Mouse (Mus musculus) naive thymus-derived CD4-positive, alpha-beta T cell, adult 5 months (primary cell): ENCODE data around the gene Npb. TPM values are rescaled to one million over a fixed set of nuclear protein-coding genes. Genes with fewer than 3 reads are reported as not detected.

Source experiments
- polyA plus RNA-seq: library from polyadenylated mRNA; unstranded; fragments of 100-300 nt; shearing (Covaris generic); gene quantifications from one replicate; pipeline ENCODE4 v1.2.1, GENCODE M21; 2017

The Npb gene
- not detected for polyA plus RNA-seq

GRCm38 (mm10) chr11:120608241-120609034 lies at the start of gene Npb:
TSS of gene Npb (plus strand) at chr11:120608477.

GRCm38 (mm10) chr11:120572752-120573584 lies 35.3 kb upstream of the Npb start, which contains the start of gene P4hb:
TSS of gene P4hb (minus strand) at chr11:120573253.

GRCm38 (mm10) chr11:120581490-120582267 lies 26.6 kb upstream of the Npb start, which contains the start of gene Arhgdia:
TSS of gene Arhgdia (minus strand) at chr11:120581624.

GRCm38 (mm10) chr11:120598283-120598989 lies 9.8 kb upstream of the Npb start, which contains the start of the genes Alyref and Anapc11:
TSS of gene Alyref (minus strand) at chr11:120598365.
TSS of gene Anapc11 (plus strand) at chr11:120598421.

GRCm38 (mm10) chr11:120617519-120618112 lies 9.3 kb downstream of the Npb start, which contains the start of gene Pcyt2:
TSS of gene Pcyt2 (minus strand) at chr11:120617936.

GRCm38 (mm10) chr11:120625152-120625775 lies 17.0 kb downstream of the Npb start, which contains the start of gene Sirt7:
TSS of gene Sirt7 (minus strand) at chr11:120625240.

GRCm38 (mm10) chr11:120633520-120634343 lies 25.5 kb downstream of the Npb start, which contains the start of gene Mafg:
TSS of gene Mafg (minus strand) at chr11:120633600.

GRCm38 (mm10) chr11:120643601-120643987 lies 35.3 kb downstream of the Npb start, which contains the start of gene Pycr1:
TSS of gene Pycr1 (minus strand) at chr11:120643769.

GRCm38 (mm10) chr11:120648001-120648476 lies 39.8 kb downstream of the Npb start, which contains the start of gene Myadml2:
TSS of gene Myadml2 (minus strand) at chr11:120648158.

Other genes with a start within 250 kb of the Npb start
- not detected for gene Fscn2, start 246.9 kb upstream of the Npb start, polyA plus RNA-seq
- 24.8 TPM for gene Faap100, start 229.7 kb upstream of the Npb start, polyA plus RNA-seq
- gene Nploc4, start 170.8 kb upstream of the Npb start, polyA plus RNA-seq, result 56.3 TPM
- gene Tspan10, start 165.8 kb upstream of the Npb start, polyA plus RNA-seq, result not detected
- gene Pde6g, start 155.0 kb upstream of the Npb start, polyA plus RNA-seq, result 0.19 TPM
- 2.3 TPM for gene Oxld1, start 150.4 kb upstream of the Npb start, polyA plus RNA-seq
- gene Ccdc137, start 150.4 kb upstream of the Npb start, polyA plus RNA-seq, result 24.3 TPM
- 11.5 TPM for gene Arl16, start 140.9 kb upstream of the Npb start, polyA plus RNA-seq
- 43.3 TPM for gene Mrpl12, start 123.9 kb upstream of the Npb start, polyA plus RNA-seq
- 6.9 TPM for gene Slc25a10, start 116.6 kb upstream of the Npb start, polyA plus RNA-seq
- not detected for gene Gcgr, start 77.8 kb upstream of the Npb start, polyA plus RNA-seq
- gene Mcrip1, start 58.8 kb upstream of the Npb start, polyA plus RNA-seq, result 80.5 TPM
- not detected for gene Ppp1r27, start 57.3 kb upstream of the Npb start, polyA plus RNA-seq
- 187 TPM for gene P4hb, start 35.2 kb upstream of the Npb start, polyA plus RNA-seq
- 668 TPM for gene Arhgdia, start 26.9 kb upstream of the Npb start, polyA plus RNA-seq
- gene Alyref, start 10.1 kb upstream of the Npb start, polyA plus RNA-seq, result 272 TPM
- gene Anapc11, start 10.1 kb upstream of the Npb start, polyA plus RNA-seq, result 79.1 TPM
- 242 TPM for gene Pcyt2, start 9.5 kb downstream of the Npb start, polyA plus RNA-seq
- 190 TPM for gene Sirt7, start 16.8 kb downstream of the Npb start, polyA plus RNA-seq
- 23.3 TPM for gene Mafg, start 25.1 kb downstream of the Npb start, polyA plus RNA-seq
- 1.1 TPM for gene Pycr1, start 35.3 kb downstream of the Npb start, polyA plus RNA-seq
- not detected for gene Myadml2, start 39.7 kb downstream of the Npb start, polyA plus RNA-seq
- not detected for gene Notum, start 52.7 kb downstream of the Npb start, polyA plus RNA-seq
- 141 TPM for gene Aspscr1, start 64.5 kb downstream of the Npb start, polyA plus RNA-seq
- gene Cenpx, start 105.3 kb downstream of the Npb start, polyA plus RNA-seq, result 77.0 TPM
- 69.5 TPM for gene Lrrc45, start 105.4 kb downstream of the Npb start, polyA plus RNA-seq
- 1.1 TPM for gene Rac3, start 113.0 kb downstream of the Npb start, polyA plus RNA-seq
- 0.66 TPM for gene Dcxr, start 118.8 kb downstream of the Npb start, polyA plus RNA-seq
- gene Cbr2, start 123.6 kb downstream of the Npb start, polyA plus RNA-seq, result not detected
- gene Hmga1b, start 154.3 kb downstream of the Npb start, polyA plus RNA-seq, result 1.0 TPM
- 32.5 TPM for gene Rfng, start 175.7 kb downstream of the Npb start, polyA plus RNA-seq
- gene Gps1, start 175.8 kb downstream of the Npb start, polyA plus RNA-seq, result 115 TPM
- 58.8 TPM for gene Dus1l, start 187.9 kb downstream of the Npb start, polyA plus RNA-seq
- 55.3 TPM for gene Fasn, start 216.1 kb downstream of the Npb start, polyA plus RNA-seq